Mouse (Mus musculus): ENCODE results near the gene Ssr2.

DNA sequence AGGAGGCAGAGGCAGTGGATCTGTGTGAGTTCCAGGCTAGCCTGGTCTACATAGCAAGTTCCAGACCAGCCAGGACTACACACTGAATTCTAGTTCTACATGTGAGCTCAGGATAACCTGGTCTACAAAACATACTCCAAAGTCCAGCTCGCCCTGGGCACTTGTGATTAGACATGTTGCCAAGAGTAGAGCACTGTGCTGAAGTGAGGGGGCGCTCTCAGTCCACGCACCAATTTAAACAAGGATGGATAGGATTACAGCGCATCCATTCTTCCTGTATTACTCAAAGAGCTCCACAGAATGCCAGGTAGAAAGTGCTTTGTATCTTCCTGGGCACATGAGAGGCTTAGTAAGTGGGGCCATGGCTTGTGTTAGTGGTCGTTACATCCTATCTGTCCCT is 31.2 kb upstream of the Ssr2 start:
- TF ChIP-seq CTCF (IDR thresholded peaks at IDR 0.05) (peak; percentile 56), EP300 (IDR thresholded peaks at IDR 0.05; ENCODE audit: insufficient read depth, low read depth, low read length) (no peak), POLR2A (IDR thresholded peaks at IDR 0.05; ENCODE audit: insufficient read depth, low read depth, low read length) (no peak)

Data from heart, adult 2 months (tissue).